Mouse (Mus musculus) embryonic fibroblast, embryonic 13.5 days (primary cell): ENCODE measurements at regions not wholly inside any gene's neighbourhood (a gene's known extent, or its start where the extent isn't known, plus 50 kb on each side); places are given as distances from the start of the nearest gene placed in this dataset.

ENCODE experiments used
- CTCF ChIP-seq: IDR thresholded peaks from 2 replicates; pipeline ENCODE4 v1.5.1; 2011; ENCODE audit warnings: mild to moderate bottlenecking, control low read depth, low read length, moderate library complexity, borderline replicate concordance; ENCODE audit not compliant: insufficient read depth
- POLR2A ChIP-seq: IDR thresholded peaks from 2 replicates; pipeline ENCODE4 v1.6.1; 2011; ENCODE audit warnings: low read depth, mild to moderate bottlenecking, control low read depth, low read length, moderate library complexity

DNA sequence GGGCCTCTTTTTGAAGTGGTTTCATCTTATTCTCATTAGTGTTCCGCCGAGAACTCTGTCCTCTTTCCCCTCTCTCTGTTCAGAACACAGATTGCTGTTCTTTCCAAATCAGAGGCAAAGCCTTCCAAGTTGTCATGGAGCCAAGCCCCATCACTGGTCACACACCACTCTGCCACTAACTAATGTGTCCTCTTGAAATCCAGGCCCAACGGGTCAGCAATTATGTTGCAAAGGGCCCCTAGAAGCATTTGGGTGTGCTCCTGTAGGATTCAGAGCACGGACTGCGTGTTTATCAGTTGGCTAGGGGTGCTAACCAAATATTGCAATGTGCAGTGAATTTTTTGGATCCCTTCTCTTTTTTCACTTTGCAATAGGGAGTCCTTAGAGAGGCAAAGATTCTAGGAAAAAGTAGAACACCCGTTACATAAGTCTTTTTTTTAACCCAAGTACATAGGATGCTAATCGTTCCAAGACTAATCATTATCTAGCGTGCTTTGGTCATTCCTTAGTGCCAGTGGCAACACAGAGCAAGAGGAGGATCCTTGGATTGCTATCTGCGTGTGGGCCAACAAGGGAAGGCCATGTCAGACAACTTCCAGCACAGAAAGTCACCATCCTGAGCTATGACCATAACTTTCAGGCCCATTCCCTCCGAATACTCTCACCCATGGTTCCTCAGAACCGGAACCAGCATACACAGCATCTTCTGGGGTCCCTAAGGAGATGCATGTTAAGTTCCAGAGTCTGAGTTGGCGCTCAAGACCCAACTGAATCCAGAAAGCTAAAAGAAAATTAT is 99.8 kb upstream of the Cd180 start:
- TF ChIP-seq CTCF (no peak), POLR2A (no peak)
